Mouse (Mus musculus) MEL (cell line): ENCODE measurements at regions not wholly inside any gene's neighbourhood (a gene's known extent, or its start where the extent isn't known, plus 50 kb on each side); places are given as distances from the start of the nearest gene placed in this dataset.

ENCODE experiments used
- CTCF ChIP-seq, 3 experiments: IDR thresholded peaks in 2 of 3; conservative IDR thresholded peaks in 1 of 3; 2 replicates each; pipeline ENCODE4 v1.5.1; 2011 to 2012; ENCODE audit warnings: low read length in 3 of 3, low read depth in 2 of 3, mild to moderate bottlenecking in 2 of 3, improper control_type of control experiment in 1 of 3, inconsistent platforms in 1 of 3, mixed read lengths in 1 of 3, moderate library complexity in 1 of 3; ENCODE audit not compliant: control insufficient read depth in 1 of 3, insufficient read depth in 1 of 3, poor library complexity in 1 of 3, severe bottlenecking in 1 of 3
- MXI1 ChIP-seq: IDR thresholded peaks from 2 replicates; pipeline ENCODE4 v1.6.1; 2011; ENCODE audit warnings: mild to moderate bottlenecking, low read depth, low read length, improper control_type of control experiment
- POLR2A ChIP-seq, 2 experiments: IDR thresholded peaks; 2 replicates each; pipeline ENCODE4 v1.6.1; 2011 to 2012; ENCODE audit warnings: low read length in 2 of 2, mild to moderate bottlenecking in 2 of 2, control low read depth in 1 of 2, improper control_type of control experiment in 1 of 2, low read depth in 1 of 2, moderate library complexity in 1 of 2; ENCODE audit not compliant: control insufficient read depth in 1 of 2, insufficient read depth in 1 of 2, poor library complexity in 1 of 2
- SMC3 ChIP-seq: IDR thresholded peaks from 2 replicates; pipeline ENCODE4 v1.6.1; 2011; ENCODE audit warnings: low read depth, low read length, improper control_type of control experiment
- ZMIZ1 ChIP-seq: IDR thresholded peaks from 2 replicates; pipeline ENCODE4 v1.6.1; 2012; ENCODE audit warnings: low read depth, mild to moderate bottlenecking, inconsistent platforms, low read length, improper control_type of control experiment, moderate library complexity

GRCm38 (mm10) chr11:19848412-19848811 is 75.8 kb upstream of the Spred2 start:
- TF ChIP-seq ZMIZ1 (no peak), CTCF (IDR thresholded peaks at IDR 0.05 in 2 of 3, conservative IDR thresholded peaks at IDR 0.05 in 1 of 3; ENCODE audit: control insufficient read depth in 1 of 3, insufficient read depth in 1 of 3, low read depth in 2 of 3, low read length in 3 of 3, poor library complexity in 1 of 3, severe bottlenecking in 1 of 3) (no peak), POLR2A (IDR thresholded peaks at IDR 0.05; ENCODE audit: control insufficient read depth in 1 of 2, insufficient read depth in 1 of 2, low read depth in 1 of 2, low read length in 2 of 2, poor library complexity in 1 of 2) (no peak), SMC3 (no peak), MXI1 (no peak)
